Mouse (Mus musculus) ES-Bruce4 (cell line): Measurements from ENCODE around the gene Muc5b. TPM values are rescaled to one million over a fixed set of nuclear protein-coding genes. Genes with fewer than 3 reads are reported as not detected.
"Not testable (repeated sequence)": the region's sequence is repeated elsewhere in the genome, so short reads cannot be mapped to it uniquely, and the experiment has no call there.

Experiments
- H3K27ac ChIP-seq: 2 replicates; pipeline ENCODE4 v1.5.1; 2012; ENCODE audit warnings: low read length, inconsistent platforms; ENCODE audit not compliant: insufficient read depth
- H3K27me3 ChIP-seq: 2 replicates; pipeline ENCODE4 v1.6.1; 2012; ENCODE audit warnings: mild to moderate bottlenecking, low read length, inconsistent platforms; ENCODE audit not compliant: control insufficient read depth, poor library complexity, insufficient read depth, severe bottlenecking
- H3K36me3 ChIP-seq: 2 replicates; pipeline ENCODE4 v1.6.1; 2012; ENCODE audit warnings: inconsistent platforms, mild to moderate bottlenecking, low read length, moderate library complexity; ENCODE audit not compliant: control insufficient read depth, poor library complexity, insufficient read depth, severe bottlenecking
- H3K4me1 ChIP-seq: one replicate; pipeline ENCODE4 v1.8.1; 2011; ENCODE audit warnings: low read length; ENCODE audit not compliant: control insufficient read depth, insufficient read depth
- H3K4me3 ChIP-seq: 2 replicates; pipeline ENCODE4 v1.5.1; 2011; ENCODE audit warnings: low read depth, mild to moderate bottlenecking, low read length
- H3K9ac ChIP-seq: 2 replicates; pipeline ENCODE4 v1.6.1; 2012; ENCODE audit warnings: low read depth, mild to moderate bottlenecking, inconsistent platforms; ENCODE audit not compliant: poor library complexity, severe bottlenecking
- H3K9me3 ChIP-seq: replicated peaks from 2 replicates; pipeline ENCODE4 v1.6.1; 2012; ENCODE audit warnings: mild to moderate bottlenecking, low read length, inconsistent platforms; ENCODE audit not compliant: control insufficient read depth, poor library complexity, insufficient read depth, severe bottlenecking
- CTCF ChIP-seq: IDR thresholded peaks from one replicate; pipeline ENCODE4 v1.8.1; 2011; ENCODE audit warnings: low read depth, low read length
- EP300 ChIP-seq: IDR thresholded peaks from 2 replicates; pipeline ENCODE4 v1.6.1; 2011; ENCODE audit warnings: low read depth, low read length; ENCODE audit not compliant: insufficient read depth
- POLR2A ChIP-seq: IDR thresholded peaks from one replicate; pipeline ENCODE4 v1.8.1; 2011; ENCODE audit warnings: low read length; ENCODE audit not compliant: insufficient read depth
- polyA plus RNA-seq: library from polyadenylated mRNA; stranded (reverse); fragments of >200 nt; gene quantifications from 2 replicates; pipeline ENCODE4 v1.2.4, GENCODE M21; 2011; ENCODE audit warnings: low read depth; ENCODE audit not compliant: missing spikeins, insufficient read depth, insufficient read length

The Muc5b gene
- polyA plus RNA-seq, result not detected in 2 replicates

DNA sequence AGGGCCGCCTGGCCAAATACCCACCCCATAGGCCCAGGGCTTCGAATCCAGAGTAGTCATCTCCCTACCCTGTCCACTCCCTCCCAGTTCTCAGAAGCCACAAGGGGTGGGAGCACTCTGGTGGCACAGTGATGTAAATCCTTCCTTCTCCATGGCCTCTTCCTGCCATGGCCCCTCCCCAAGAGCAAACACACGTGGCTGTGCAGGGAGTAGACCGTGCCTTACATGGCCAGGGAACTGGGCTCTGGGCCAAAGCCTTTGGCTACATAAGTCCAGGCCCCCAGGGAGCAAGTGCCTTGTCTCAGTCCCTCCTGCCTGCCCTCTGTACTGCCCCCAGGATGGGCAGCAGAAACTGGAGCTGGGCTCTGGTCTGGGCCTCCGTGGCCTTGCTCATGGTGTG is at the start of gene Muc5b:
Gene Muc5b, plus strand, starts transcription at position 292 of the 400 bp plus-strand sequence.
- Histone ChIP-seq H3K4me1 (no peaks in the 10 kb centered on the region), H3K4me3 (no peak within 1 kb of the TSS), H3K9me3 (no peaks in the 10 kb centered on the region), H3K27me3 (no peaks in the 10 kb centered on the region), H3K9ac (no peak within 1 kb of the TSS), H3K36me3 (no peaks in the 10 kb centered on the region), H3K27ac (no peak within 1 kb of the TSS)
- TF ChIP-seq POLR2A, result no peak
- TF ChIP-seq EP300, result no peak
- TF ChIP-seq CTCF, result no peak

DNA sequence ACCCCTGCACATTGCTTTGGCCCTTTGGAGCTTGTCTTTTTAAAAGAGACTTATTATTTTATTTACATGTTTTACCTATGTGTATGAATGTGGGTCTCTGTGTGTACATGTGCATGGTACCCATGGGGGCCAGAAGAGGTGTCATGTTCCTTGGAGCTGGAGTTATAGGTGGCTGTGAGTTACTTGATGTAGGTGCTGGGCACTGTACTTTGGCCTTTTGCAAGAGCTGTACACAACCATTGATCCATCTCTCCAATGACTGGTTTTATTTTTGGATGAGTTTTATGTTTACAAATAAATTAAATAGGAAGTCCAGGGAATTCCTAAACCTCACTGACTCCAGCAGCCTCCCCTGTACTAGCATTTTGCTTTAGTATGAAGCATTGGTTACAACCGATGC is 44.6 kb upstream of the Muc5b start:
- no peak overlapping the region for H3K4me3 ChIP-seq
- TF ChIP-seq POLR2A (no peak), CTCF (no peak), EP300 (no peak)
- no peak overlapping the region for H3K9ac ChIP-seq
- no peaks in the 10 kb centered on the region for H3K36me3 ChIP-seq
- no peaks in the 10 kb centered on the region for H3K27me3 ChIP-seq
- no peaks in the 10 kb centered on the region for H3K9me3 ChIP-seq
- no peaks in the 10 kb centered on the region for H3K4me1 ChIP-seq
- no peak overlapping the region for H3K27ac ChIP-seq

DNA sequence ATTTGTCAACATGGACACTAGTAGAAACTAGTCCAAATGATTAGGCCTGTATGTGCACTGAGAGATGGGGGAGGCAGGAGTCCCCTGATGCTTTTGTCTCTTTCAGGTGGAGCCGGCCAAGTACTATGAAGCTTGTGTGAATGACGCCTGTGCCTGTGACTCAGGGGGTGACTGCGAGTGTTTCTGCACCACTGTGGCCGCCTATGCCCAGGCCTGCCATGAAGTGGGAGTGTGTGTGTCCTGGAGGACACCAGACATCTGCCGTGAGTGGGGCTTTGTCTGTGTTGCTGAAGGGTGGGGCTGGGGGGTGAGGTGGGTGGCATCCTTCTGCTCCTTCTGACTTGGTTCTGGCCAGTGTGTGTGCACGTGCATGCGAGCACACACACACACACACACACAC is 35.7 kb upstream of the Muc5b start:
- no peak overlapping the region for H3K9ac ChIP-seq
- no peaks in the 10 kb centered on the region for H3K36me3 ChIP-seq
- TF ChIP-seq POLR2A, result no peak
- TF ChIP-seq EP300, result no peak
- no peak for TF ChIP-seq CTCF
- no peak overlapping the region for H3K27ac ChIP-seq
- H3K4me3 ChIP-seq, result no peak overlapping the region
- no peaks in the 10 kb centered on the region for H3K27me3 ChIP-seq
- no peaks in the 10 kb centered on the region for H3K4me1 ChIP-seq
- H3K9me3 ChIP-seq, result no peaks in the 10 kb centered on the region

DNA sequence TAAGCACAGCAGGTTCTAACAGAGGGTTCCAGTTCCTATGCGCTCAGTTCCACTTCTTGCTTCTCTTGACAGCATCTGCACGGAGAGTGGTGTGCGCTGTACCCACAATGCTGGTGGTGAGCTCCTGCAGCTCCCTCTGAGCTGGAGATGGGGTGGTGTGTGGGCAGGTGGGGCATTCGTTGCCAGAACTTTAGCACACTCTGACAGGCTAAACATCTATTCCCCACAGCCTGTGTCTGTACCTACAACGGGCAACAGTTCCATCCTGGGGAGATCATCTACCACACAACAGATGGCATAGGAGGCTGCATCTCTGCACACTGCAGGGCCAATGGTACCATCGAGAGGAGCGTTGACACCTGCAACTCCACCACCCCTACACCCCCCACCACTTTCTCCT is 33.5 kb upstream of the Muc5b start:
- Histone ChIP-seq H3K9me3 (no peaks in the 10 kb centered on the region), H3K4me3 (no peak overlapping the region), H3K4me1 (no peaks in the 10 kb centered on the region), H3K27ac (no peak overlapping the region), H3K9ac (no peak overlapping the region), H3K27me3 (no peaks in the 10 kb centered on the region), H3K36me3 (no peaks in the 10 kb centered on the region)
- TF ChIP-seq CTCF, result no peak
- TF ChIP-seq EP300, result no peak
- no peak for TF ChIP-seq POLR2A

DNA sequence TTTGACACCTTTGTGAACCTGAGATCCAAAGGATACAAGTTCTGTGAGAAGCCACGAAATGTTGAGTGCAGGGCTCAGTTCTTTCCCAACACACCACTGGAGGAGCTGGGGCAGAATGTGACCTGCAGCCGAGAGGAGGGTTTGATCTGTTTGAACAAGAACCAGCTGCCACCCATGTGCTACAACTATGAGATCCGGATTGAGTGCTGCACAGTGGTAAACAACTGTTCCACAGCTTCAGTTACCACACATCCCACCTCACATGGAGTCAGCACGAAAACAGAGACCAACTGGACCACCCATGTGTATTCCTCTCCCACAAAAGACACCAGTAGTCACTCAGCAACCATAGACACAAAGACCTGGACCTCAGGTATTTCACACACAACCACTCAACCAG is 31.0 kb upstream of the Muc5b start:
- not testable (repeated sequence) for H3K4me1 ChIP-seq, H3K36me3 ChIP-seq, H3K27me3 ChIP-seq, H3K4me3 ChIP-seq, H3K9ac ChIP-seq, H3K27ac ChIP-seq, H3K9me3 ChIP-seq

DNA sequence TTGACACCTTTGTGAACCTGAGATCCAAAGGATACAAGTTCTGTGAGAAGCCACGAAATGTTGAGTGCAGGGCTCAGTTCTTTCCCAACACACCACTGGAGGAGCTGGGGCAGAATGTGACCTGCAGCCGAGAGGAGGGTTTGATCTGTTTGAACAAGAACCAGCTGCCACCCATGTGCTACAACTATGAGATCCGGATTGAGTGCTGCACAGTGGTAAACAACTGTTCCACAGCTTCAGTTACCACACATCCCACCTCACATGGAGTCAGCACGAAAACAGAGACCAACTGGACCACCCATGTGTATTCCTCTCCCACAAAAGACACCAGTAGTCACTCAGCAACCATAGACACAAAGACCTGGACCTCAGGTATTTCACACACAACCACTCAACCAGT is 28.9 kb upstream of the Muc5b start:
- H3K27me3 ChIP-seq, H3K36me3 ChIP-seq, H3K9me3 ChIP-seq: not testable (repeated sequence)

DNA sequence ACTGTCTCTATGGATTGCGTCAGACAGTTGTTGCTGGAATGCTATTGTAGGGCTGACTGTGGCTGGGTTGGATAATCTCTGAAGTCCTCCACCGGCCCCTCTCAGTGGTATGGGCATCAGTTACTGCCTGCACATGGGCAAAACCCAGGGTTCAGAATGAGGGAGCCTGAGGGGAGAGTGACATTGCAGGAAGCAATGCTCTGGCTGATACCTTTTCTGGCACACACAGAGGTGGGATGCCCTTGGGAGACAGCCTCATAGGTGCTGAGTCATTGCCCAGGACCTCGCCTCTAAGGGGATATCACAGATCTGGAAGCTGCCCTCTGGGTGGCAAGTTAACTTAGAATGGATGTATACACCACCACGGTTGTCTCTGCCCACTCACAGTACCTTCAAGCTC is 25.5 kb upstream of the Muc5b start:
- Histone ChIP-seq H3K9ac (no peak overlapping the region), H3K4me1 (no peaks in the 10 kb centered on the region), H3K36me3 (no peaks in the 10 kb centered on the region), H3K4me3 (no peak overlapping the region), H3K27me3 (no peaks in the 10 kb centered on the region), H3K27ac (no peak overlapping the region), H3K9me3 (no peaks in the 10 kb centered on the region)
- no peak for TF ChIP-seq POLR2A
- no peak for TF ChIP-seq CTCF
- TF ChIP-seq EP300, result no peak

More for the DNA sequence above, 28.9 kb upstream of the Muc5b start:
- H3K4me1 ChIP-seq, H3K27ac ChIP-seq, H3K9ac ChIP-seq, H3K4me3 ChIP-seq: not testable (repeated sequence)
